Mouse (Mus musculus) stomach, adult 2 months (tissue): ENCODE measurements around the gene Elk4. TPM values are rescaled to one million over a fixed set of nuclear protein-coding genes. Genes with fewer than 3 reads are reported as not detected.

Experiments
- polyA plus RNA-seq: library from polyadenylated mRNA; depleted of rRNA; stranded (reverse); fragments of >200 nt; gene quantifications from 2 replicates; pipeline ENCODE4 v1.2.3, GENCODE M21; 2012; rRNA removed

Gene Elk4
- 4.9 and 5.1 TPM in 2 replicates for polyA plus RNA-seq

GRCm38 (mm10) chr1:132007282-132007815, at the start of gene Elk4:
Gene Elk4 (plus strand): TSS chr1:132007607.

GRCm38 (mm10) chr1:131962606-131963084, 44.8 kb upstream of the Elk4 start, which contains the start of gene Slc45a3:
Gene Slc45a3 (plus strand): TSS chr1:131962967.

GRCm38 (mm10) chr1:132067261-132068255, 60.2 kb downstream of the Elk4 start, which contains the start of gene Mfsd4a:
Gene Mfsd4a (minus strand): TSS chr1:132068062.

Other genes with a start within 250 kb of the Elk4 start
- 0.49 and 0.75 TPM in 2 replicates for gene Pm20d1, start 210.2 kb upstream of the Elk4 start, polyA plus RNA-seq
- 15.0 and 16.6 TPM in 2 replicates for gene Slc41a1, start 180.1 kb upstream of the Elk4 start, polyA plus RNA-seq
- 10.9 and 11.7 TPM in 2 replicates for gene Rab29, start 140.4 kb upstream of the Elk4 start, polyA plus RNA-seq
- gene Nucks1, start 97.1 kb upstream of the Elk4 start, polyA plus RNA-seq, result 0.60 and 1.3 TPM in 2 replicates
- gene Slc45a3, start 44.6 kb upstream of the Elk4 start, polyA plus RNA-seq, result 64.9 and 67.3 TPM in 2 replicates
- gene Mfsd4a, start 60.5 kb downstream of the Elk4 start, polyA plus RNA-seq, result 47.6 and 79.4 TPM in 2 replicates
- gene Cdk18, start 132.1 kb downstream of the Elk4 start, polyA plus RNA-seq, result 39.2 and 41.7 TPM in 2 replicates
- 0.12 TPM in 1 of 2 replicates, not detected in the other for gene Lemd1, start 183.8 kb downstream of the Elk4 start, polyA plus RNA-seq
- gene AC124108.1, start 183.8 kb downstream of the Elk4 start, polyA plus RNA-seq, result 0.02 and 0.10 TPM in 2 replicates
- not detected in 2 replicates for gene Gm10188, start 222.2 kb downstream of the Elk4 start, polyA plus RNA-seq